Mouse (Mus musculus): ENCODE measurements around the gene Gmppa. TPM values are rescaled to one million over a fixed set of nuclear protein-coding genes. Genes with fewer than 3 reads are reported as not detected.

Gene Gmppa
- polyA plus RNA-seq, 1 experiment = 78.8 TPM

DNA sequence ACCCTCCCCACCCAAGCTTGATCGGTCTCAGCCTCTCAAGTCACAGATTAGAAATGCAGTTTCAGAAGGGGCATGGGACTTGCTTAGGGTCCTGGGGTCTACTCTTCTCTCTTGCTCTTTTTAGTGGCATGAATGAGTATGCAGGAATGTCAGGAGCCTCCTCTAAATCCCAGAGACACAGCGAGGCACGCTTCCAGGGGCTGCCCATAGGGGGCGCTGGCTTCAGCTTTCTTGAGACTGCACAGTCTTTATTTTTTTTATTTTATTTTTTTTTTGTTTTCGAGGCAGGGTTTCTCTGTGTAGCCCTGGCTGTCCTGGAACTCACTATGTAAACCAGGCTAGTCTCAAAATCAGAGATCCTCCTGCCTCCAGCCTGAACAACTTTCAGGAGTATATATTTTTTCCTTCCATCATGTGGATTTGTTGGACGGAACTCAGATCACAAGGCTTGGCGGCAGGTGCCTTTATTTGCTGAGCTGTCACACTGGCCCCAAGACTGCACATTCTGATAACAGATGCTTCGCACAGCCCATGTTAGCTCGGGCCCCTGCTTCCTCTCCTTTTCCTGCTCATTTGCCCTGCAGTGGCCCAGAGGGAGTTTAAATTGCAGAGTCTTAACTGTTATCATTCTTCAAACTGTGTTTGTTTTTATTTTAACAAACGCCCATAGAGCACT, 9.8 kb upstream of the Gmppa start:
- Histone ChIP-seq H3K27me3 (ENCODE audit: control insufficient read depth, insufficient read depth, insufficient read length) (no peaks in the 10 kb centered on the region), H3K79me2 (ENCODE audit: control insufficient read depth, insufficient read depth) (no peaks in the 10 kb centered on the region), H3K4me3 (ENCODE audit: insufficient read depth, poor library complexity, severe bottlenecking) (no peak overlapping the region), H3ac (ENCODE audit: control insufficient read depth, insufficient read length, low read depth) (no peak overlapping the region), H3K36me3 (ENCODE audit: control insufficient read depth, insufficient read depth) (peaks cover 3% of the 10 kb centered on the region), H3K79me3 (ENCODE audit: low read depth) (no peaks in the 10 kb centered on the region)
- TF ChIP-seq CTCF (IDR thresholded peaks at IDR 0.05; ENCODE audit: control insufficient read depth, insufficient read depth, insufficient read length) = no peak
- no peak for TF ChIP-seq CEBPB (IDR thresholded peaks at IDR 0.05; ENCODE audit: low read depth)
- no peak for TF ChIP-seq MYOD1 (IDR thresholded peaks at IDR 0.05; ENCODE audit: control insufficient read depth, insufficient read length, low read depth)
- no peak for TF ChIP-seq FOSL1 (IDR thresholded peaks at IDR 0.05; ENCODE audit: insufficient read depth, low read length, poor library complexity, severe bottlenecking)
- no peak for TF ChIP-seq MYOG (IDR thresholded peaks at IDR 0.05; ENCODE audit: control insufficient read depth, extremely low read depth, insufficient read length)
- no peak for TF ChIP-seq USF1 (IDR thresholded peaks at IDR 0.05; ENCODE audit: low read depth)
- no peak for TF ChIP-seq MAX (IDR thresholded peaks at IDR 0.05)

DNA sequence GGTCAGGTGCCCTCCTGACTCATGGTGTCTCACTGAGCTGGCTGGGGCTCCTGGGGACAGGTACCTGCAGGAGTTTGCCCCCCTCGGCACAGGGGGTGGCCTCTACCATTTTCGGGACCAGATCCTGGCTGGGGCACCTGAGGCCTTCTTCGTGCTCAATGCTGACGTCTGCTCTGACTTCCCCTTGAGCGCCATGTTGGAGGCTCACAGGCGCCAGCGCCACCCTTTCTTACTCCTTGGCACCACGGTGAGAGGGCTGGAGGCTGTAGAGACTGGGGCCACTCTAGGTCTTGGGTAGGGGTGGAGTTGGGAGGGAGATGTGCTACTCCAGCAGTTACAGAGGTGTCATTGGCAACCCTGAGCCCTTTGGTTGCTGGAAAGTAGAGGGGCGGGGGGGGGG, 3.1 kb downstream of the Gmppa start:
- Histone ChIP-seq H3K27me3 (ENCODE audit: control insufficient read depth, insufficient read depth, insufficient read length) (no peaks in the 10 kb centered on the region), H3K36me3 (ENCODE audit: control insufficient read depth, insufficient read depth) (peaks cover 7% of the 10 kb centered on the region)

DNA sequence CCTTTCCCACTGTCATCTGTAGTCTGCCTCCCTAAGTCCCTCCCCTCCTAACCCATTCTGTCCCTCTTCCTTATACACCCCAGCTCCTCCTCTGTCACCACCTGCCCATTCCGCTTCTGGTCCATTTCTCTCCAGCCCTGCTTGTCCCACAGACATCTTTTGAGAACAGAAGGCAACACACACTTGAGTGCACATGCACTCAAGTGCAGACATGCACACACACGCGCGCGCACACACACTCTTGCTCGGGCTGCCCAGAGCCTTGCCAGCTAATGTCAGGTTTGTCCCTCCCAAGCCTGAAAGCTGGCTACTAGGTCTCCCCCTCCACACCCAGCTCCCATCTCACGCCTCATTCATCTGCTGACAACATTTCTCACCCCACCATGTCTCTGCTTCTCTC, 4.9 kb downstream of the Gmppa start:
- no peaks in the 10 kb centered on the region for H3K79me2 ChIP-seq (ENCODE audit: control insufficient read depth, insufficient read depth)
- no peak overlapping the region for H3K4me3 ChIP-seq (ENCODE audit: insufficient read depth, poor library complexity, severe bottlenecking)
- peaks cover 7% of the 10 kb centered on the region for H3K36me3 ChIP-seq (ENCODE audit: control insufficient read depth, insufficient read depth)
- H3K27me3 ChIP-seq (ENCODE audit: control insufficient read depth, insufficient read depth, insufficient read length) = no peaks in the 10 kb centered on the region
- TF ChIP-seq FOSL1 (IDR thresholded peaks at IDR 0.05; ENCODE audit: insufficient read depth, low read length, poor library complexity, severe bottlenecking) (no peak), MAX (IDR thresholded peaks at IDR 0.05) (no peak), CEBPB (IDR thresholded peaks at IDR 0.05; ENCODE audit: low read depth) (no peak)
- H3K79me3 ChIP-seq (ENCODE audit: low read depth) = no peaks in the 10 kb centered on the region
- H3ac ChIP-seq (ENCODE audit: control insufficient read depth, insufficient read length, low read depth) = no peak overlapping the region

More for the DNA sequence above, 3.1 kb downstream of the Gmppa start:
- no peaks in the 10 kb centered on the region for H3K79me2 ChIP-seq (ENCODE audit: control insufficient read depth, insufficient read depth)
- no peak overlapping the region for H3ac ChIP-seq (ENCODE audit: control insufficient read depth, insufficient read length, low read depth)
- H3K4me3 ChIP-seq (ENCODE audit: insufficient read depth, poor library complexity, severe bottlenecking) = no peak overlapping the region
- H3K79me3 ChIP-seq (ENCODE audit: low read depth) = no peaks in the 10 kb centered on the region
- TF ChIP-seq CTCF (IDR thresholded peaks at IDR 0.05; ENCODE audit: control insufficient read depth, insufficient read depth, insufficient read length) (no peak), CEBPB (IDR thresholded peaks at IDR 0.05; ENCODE audit: low read depth) (no peak), MYOD1 (IDR thresholded peaks at IDR 0.05; ENCODE audit: control insufficient read depth, insufficient read length, low read depth) (no peak), USF1 (IDR thresholded peaks at IDR 0.05; ENCODE audit: low read depth) (no peak), MYOG (IDR thresholded peaks at IDR 0.05; ENCODE audit: control insufficient read depth, extremely low read depth, insufficient read length) (no peak), MAX (IDR thresholded peaks at IDR 0.05) (no peak), FOSL1 (IDR thresholded peaks at IDR 0.05; ENCODE audit: insufficient read depth, low read length, poor library complexity, severe bottlenecking) (no peak)

DNA sequence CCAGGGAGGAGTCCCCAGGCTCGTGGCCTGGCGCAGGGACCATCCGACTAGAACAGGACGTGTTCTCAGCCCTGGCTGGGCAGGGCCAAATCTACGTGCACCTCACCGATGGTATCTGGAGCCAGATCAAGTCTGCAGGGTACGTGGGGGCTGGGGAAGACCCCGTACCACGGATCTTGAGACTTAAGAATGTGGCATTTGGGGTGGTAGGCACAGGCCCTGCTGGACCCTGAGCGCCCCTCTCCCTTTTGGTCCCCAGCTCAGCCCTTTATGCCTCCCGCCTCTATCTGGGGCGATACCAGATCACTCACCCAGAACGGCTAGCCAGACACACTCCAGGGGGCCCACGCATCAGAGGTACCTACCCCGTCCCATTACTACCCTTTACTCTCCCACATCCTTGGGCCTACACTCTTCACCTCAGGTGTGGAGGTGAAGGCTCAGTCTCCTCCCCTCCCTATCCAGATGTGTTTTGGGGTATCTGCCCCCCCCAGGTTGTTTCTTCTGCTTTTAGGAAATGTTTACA, 5.8 kb downstream of the Gmppa start:
- H3K4me3 ChIP-seq (ENCODE audit: insufficient read depth, poor library complexity, severe bottlenecking) = no peak overlapping the region
- no peaks in the 10 kb centered on the region for H3K79me2 ChIP-seq (ENCODE audit: control insufficient read depth, insufficient read depth)
- no peak for TF ChIP-seq USF1 (IDR thresholded peaks at IDR 0.05; ENCODE audit: low read depth)
- no peak for TF ChIP-seq CTCF (IDR thresholded peaks at IDR 0.05; ENCODE audit: control insufficient read depth, insufficient read depth, insufficient read length)
- no peak for TF ChIP-seq FOSL1 (IDR thresholded peaks at IDR 0.05; ENCODE audit: insufficient read depth, low read length, poor library complexity, severe bottlenecking)
- H3K79me3 ChIP-seq (ENCODE audit: low read depth) = no peaks in the 10 kb centered on the region
- no peak overlapping the region for H3ac ChIP-seq (ENCODE audit: control insufficient read depth, insufficient read length, low read depth)
- H3K27me3 ChIP-seq (ENCODE audit: control insufficient read depth, insufficient read depth, insufficient read length) = no peaks in the 10 kb centered on the region
- H3K36me3 ChIP-seq (ENCODE audit: control insufficient read depth, insufficient read depth) = peaks cover 7% of the 10 kb centered on the region

DNA sequence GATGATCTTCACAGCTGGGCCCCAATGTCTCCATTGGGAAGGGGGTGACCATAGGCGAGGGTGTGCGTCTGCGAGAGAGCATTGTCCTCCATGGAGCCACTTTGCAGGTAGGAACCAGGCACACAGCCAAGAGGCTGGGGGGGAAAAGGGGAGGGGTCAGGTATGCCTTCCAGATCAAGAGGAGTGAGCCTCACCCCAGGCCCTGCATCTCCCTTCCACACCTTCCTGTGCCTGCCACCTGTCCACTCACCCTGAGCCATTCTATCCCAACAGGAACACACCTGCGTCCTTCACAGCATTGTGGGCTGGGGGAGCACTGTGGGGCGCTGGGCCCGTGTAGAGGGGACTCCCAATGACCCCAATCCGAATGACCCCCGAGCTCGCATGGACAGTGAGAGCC, 6.4 kb downstream of the Gmppa start:
- TF ChIP-seq MYOD1 (IDR thresholded peaks at IDR 0.05; ENCODE audit: control insufficient read depth, insufficient read length, low read depth) (no peak), USF1 (IDR thresholded peaks at IDR 0.05; ENCODE audit: low read depth) (no peak), MAX (IDR thresholded peaks at IDR 0.05) (no peak), MYOG (IDR thresholded peaks at IDR 0.05; ENCODE audit: control insufficient read depth, extremely low read depth, insufficient read length) (no peak), FOSL1 (IDR thresholded peaks at IDR 0.05; ENCODE audit: insufficient read depth, low read length, poor library complexity, severe bottlenecking) (no peak), CEBPB (IDR thresholded peaks at IDR 0.05; ENCODE audit: low read depth) (no peak), CTCF (IDR thresholded peaks at IDR 0.05; ENCODE audit: control insufficient read depth, insufficient read depth, insufficient read length) (no peak)
- H3K4me3 ChIP-seq (ENCODE audit: insufficient read depth, poor library complexity, severe bottlenecking) = no peak overlapping the region
- H3K79me3 ChIP-seq (ENCODE audit: low read depth) = no peaks in the 10 kb centered on the region
- H3K27me3 ChIP-seq (ENCODE audit: control insufficient read depth, insufficient read depth, insufficient read length) = no peaks in the 10 kb centered on the region
- H3ac ChIP-seq (ENCODE audit: control insufficient read depth, insufficient read length, low read depth) = no peak overlapping the region
- peaks cover 7% of the 10 kb centered on the region for H3K36me3 ChIP-seq (ENCODE audit: control insufficient read depth, insufficient read depth)
- no peaks in the 10 kb centered on the region for H3K79me2 ChIP-seq (ENCODE audit: control insufficient read depth, insufficient read depth)

DNA sequence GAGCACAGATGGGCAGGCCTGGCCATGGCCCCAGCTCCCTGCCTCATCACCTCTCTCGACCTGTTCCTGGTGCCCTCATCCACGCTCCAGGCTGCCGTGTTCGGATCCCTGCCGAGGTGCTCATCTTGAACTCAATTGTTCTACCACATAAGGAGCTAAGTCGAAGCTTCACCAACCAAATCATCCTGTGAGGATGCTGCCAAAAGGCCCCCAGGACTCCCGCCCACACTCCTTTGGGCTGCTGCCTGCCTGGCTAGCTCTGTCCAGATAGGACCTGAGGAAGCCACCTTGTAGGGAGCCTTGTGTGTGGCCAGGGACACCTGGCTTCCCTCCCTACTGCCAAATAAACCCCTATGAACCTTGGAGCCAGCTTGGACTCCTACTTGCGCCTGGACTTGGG, 7.1 kb downstream of the Gmppa start:
- H3K27me3 ChIP-seq (ENCODE audit: control insufficient read depth, insufficient read depth, insufficient read length) = no peaks in the 10 kb centered on the region
- no peak overlapping the region for H3K4me3 ChIP-seq (ENCODE audit: insufficient read depth, poor library complexity, severe bottlenecking)
- no peak for TF ChIP-seq FOSL1 (IDR thresholded peaks at IDR 0.05; ENCODE audit: insufficient read depth, low read length, poor library complexity, severe bottlenecking)
- no peak for TF ChIP-seq MYOG (IDR thresholded peaks at IDR 0.05; ENCODE audit: control insufficient read depth, extremely low read depth, insufficient read length)
- TF ChIP-seq CTCF (IDR thresholded peaks at IDR 0.05; ENCODE audit: control insufficient read depth, insufficient read depth, insufficient read length) = no peak
- TF ChIP-seq USF1 (IDR thresholded peaks at IDR 0.05; ENCODE audit: low read depth) = no peak
- no peak for TF ChIP-seq MAX (IDR thresholded peaks at IDR 0.05)
- no peak for TF ChIP-seq MYOD1 (IDR thresholded peaks at IDR 0.05; ENCODE audit: control insufficient read depth, insufficient read length, low read depth)
- no peak for TF ChIP-seq CEBPB (IDR thresholded peaks at IDR 0.05; ENCODE audit: low read depth)
- H3K36me3 ChIP-seq (ENCODE audit: control insufficient read depth, insufficient read depth) = peaks cover 7% of the 10 kb centered on the region
- no peak overlapping the region for H3ac ChIP-seq (ENCODE audit: control insufficient read depth, insufficient read length, low read depth)
- H3K79me2 ChIP-seq (ENCODE audit: control insufficient read depth, insufficient read depth) = no peaks in the 10 kb centered on the region
- no peaks in the 10 kb centered on the region for H3K79me3 ChIP-seq (ENCODE audit: low read depth)

Measured in C2C12 (cell line).